Mouse (Mus musculus) lung, embryonic 16.5 days (tissue): ENCODE results near the gene Apba1. TPM values are rescaled to one million over a fixed set of nuclear protein-coding genes. Genes with fewer than 3 reads are reported as not detected.

Experiments
- ATAC-seq: fragments of 200-750 bp; cut with Nextera tagmentation; 2 replicates; pipeline ENCODE4 v1.8.0; 2017; ENCODE audit warnings: low read depth, mild to moderate bottlenecking, moderate library complexity
- H3K27ac ChIP-seq: fragments of 300-500 bp; sonication (generic); 2 replicates; pipeline ENCODE4 v1.5.1; 2014; ENCODE audit warnings: mild to moderate bottlenecking, control low read depth, low read length
- H3K27me3 ChIP-seq: fragments of 300-500 bp; sonication (generic); 2 replicates; pipeline ENCODE4 v1.6.1; 2014; ENCODE audit warnings: low read depth, low read length, mixed read lengths; ENCODE audit not compliant: control insufficient read depth, insufficient read depth
- H3K36me3 ChIP-seq: fragments of 300-500 bp; sonication (generic); 2 replicates; pipeline ENCODE4 v1.6.1; 2014; ENCODE audit warnings: low read length; ENCODE audit not compliant: control insufficient read depth, insufficient read depth
- H3K4me1 ChIP-seq: fragments of 300-500 bp; sonication (generic); replicated peaks from 2 replicates; pipeline ENCODE4 v1.6.1; 2014; ENCODE audit warnings: low read length, mixed read lengths; ENCODE audit not compliant: control insufficient read depth, insufficient read depth
- H3K4me2 ChIP-seq: fragments of 300-500 bp; sonication (generic); 2 replicates; pipeline ENCODE4 v1.6.1; 2014; ENCODE audit warnings: low read depth, low read length, control low read depth
- H3K4me3 ChIP-seq: fragments of 300-500 bp; sonication (generic); 2 replicates; pipeline ENCODE4 v1.5.1; 2014; ENCODE audit warnings: mild to moderate bottlenecking, low read length, control low read depth
- H3K9ac ChIP-seq: fragments of 300-500 bp; sonication (generic); 2 replicates; pipeline ENCODE4 v1.6.1; 2014; ENCODE audit warnings: low read length, control low read depth
- H3K9me3 ChIP-seq: fragments of 300-500 bp; sonication (generic); 2 replicates; pipeline ENCODE4 v1.6.1; 2016; ENCODE audit warnings: low read length; ENCODE audit not compliant: control insufficient read depth
- WGBS: fragments of 180-500 bp; shearing (Covaris S2); extraction: QIAGEN DNeasy Blood & Tissue Kit; methylation state at CpG from one replicate; pipeline ENCODE4 v1.1.7; 2014; 5-methylcytosine and 5-hydroxymethylcytosine counted together
- polyA plus RNA-seq: library from polyadenylated mRNA; unstranded; fragments of >200 nt; fragmentation: Nextera tagmentation; extraction: Ambion mirVana; gene quantifications from 2 replicates; pipeline ENCODE4 v1.2.1, GENCODE M21; 2015

The Apba1 gene
- polyA plus RNA-seq = 0.16 and 0.33 TPM in 2 replicates

DNA sequence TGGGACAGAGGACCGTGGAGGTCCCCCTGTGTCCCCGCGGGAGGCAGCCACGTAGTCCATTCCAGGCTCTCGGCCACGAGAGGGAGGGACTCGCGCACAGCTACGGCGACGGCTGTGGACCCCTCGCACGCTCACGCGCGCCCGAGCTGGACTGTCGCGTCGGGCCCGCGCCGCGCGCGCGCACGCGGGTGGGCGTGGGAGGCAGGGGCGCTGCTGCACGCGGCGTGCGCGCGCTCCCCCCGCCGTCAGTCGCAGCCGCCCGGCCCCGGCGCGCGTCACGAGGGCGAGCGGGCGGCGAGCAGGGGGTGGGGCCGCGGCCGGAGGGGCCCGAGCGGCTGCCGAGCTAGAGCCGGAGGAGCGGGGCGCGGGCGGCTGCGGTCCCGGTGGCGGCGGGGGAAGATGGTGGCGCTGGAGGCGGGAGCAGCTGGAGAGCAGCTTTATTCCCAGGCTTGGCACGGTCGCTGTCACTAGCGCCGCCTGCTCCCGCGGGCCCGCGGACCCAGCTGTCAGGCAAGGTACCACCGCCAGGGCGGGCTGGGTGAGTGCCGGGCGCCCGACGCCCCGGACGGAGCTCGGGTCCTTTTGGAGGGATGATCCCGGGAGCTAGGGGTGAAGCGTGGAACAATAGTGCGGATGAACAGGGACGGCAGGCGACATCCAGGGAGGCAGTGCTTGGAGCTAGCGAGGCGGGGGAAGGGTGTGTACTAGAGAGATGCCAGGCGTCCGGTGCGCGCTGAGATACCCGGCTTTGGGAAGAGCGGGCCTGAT is at the start of gene Apba1:
Gene Apba1, plus strand, starts transcription at position 334 of the 768 bp plus-strand sequence.
- WGBS = under 1% methylated on average over 70 of the region's 98 CpGs
- Histone ChIP-seq H3K4me3 (peak within 1 kb of the TSS; percentile 68), H3K4me2 (peak within 1 kb of the TSS; percentile 72), H3K9ac (peak within 1 kb of the TSS; percentile 62), H3K9me3 (no peaks in the 10 kb centered on the region), H3K27ac (0 out of 2 replicates have a peak within 1 kb of the TSS, but pooled peaks have one; percentile 10), H3K36me3 (no peaks in the 10 kb centered on the region), H3K27me3 (peaks cover 15% of the 10 kb centered on the region), H3K4me1 (peaks cover 8% of the 10 kb centered on the region)
- ATAC-seq = peak; percentile 87

DNA sequence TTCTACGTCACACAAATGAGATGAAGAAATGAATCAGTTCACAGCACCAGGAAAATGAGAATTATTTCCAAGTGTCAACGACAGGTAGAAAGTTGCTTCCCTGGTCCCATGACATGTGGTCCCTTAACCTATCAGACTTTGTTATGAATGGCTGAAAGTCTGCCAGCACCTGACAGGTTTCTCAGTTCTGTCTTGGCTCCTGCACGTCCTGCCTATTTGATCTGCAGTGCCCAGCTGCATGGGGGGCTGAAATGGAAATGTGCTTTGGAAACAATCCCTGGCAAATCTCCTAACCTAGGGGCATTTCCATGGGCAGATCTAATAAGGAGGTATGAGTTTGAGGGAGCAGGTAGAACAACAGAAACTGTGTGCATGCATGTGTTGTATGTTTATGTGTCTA is 12.2 kb upstream of the Apba1 start:
- Histone ChIP-seq H3K4me3 (no peak overlapping the region), H3K36me3 (no peaks in the 10 kb centered on the region), H3K4me1 (no peaks in the 10 kb centered on the region), H3K9me3 (no peaks in the 10 kb centered on the region), H3K4me2 (no peak overlapping the region), H3K27ac (no peak overlapping the region), H3K27me3 (no peaks in the 10 kb centered on the region), H3K9ac (no peak overlapping the region)
- ATAC-seq = no peak
- WGBS = 51% methylated on average over 3 of the region's 3 CpGs

DNA sequence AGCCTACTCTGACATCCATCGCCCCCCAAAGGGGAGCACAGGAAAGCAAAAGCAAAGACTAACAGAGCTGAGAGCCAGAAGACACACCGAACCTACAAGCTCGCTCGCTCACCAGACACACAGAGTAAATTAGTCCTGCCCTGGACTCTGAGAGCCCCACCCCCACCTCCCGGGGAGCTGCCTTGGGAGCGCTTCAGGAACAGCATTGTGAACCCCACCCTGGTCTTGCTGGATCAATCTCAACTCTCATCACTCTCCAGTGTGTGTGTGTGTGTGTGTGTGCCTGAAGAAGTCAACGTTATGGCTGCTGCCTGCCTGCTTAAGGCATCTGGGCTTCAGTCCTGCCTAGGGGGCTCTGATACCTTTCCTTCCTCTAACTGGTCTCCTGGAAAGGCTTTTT is 1.7 kb upstream of the Apba1 start:
- peak overlapping the region; percentile 16; the same call in 1 of the 2 replicates for H3K4me2 ChIP-seq

DNA sequence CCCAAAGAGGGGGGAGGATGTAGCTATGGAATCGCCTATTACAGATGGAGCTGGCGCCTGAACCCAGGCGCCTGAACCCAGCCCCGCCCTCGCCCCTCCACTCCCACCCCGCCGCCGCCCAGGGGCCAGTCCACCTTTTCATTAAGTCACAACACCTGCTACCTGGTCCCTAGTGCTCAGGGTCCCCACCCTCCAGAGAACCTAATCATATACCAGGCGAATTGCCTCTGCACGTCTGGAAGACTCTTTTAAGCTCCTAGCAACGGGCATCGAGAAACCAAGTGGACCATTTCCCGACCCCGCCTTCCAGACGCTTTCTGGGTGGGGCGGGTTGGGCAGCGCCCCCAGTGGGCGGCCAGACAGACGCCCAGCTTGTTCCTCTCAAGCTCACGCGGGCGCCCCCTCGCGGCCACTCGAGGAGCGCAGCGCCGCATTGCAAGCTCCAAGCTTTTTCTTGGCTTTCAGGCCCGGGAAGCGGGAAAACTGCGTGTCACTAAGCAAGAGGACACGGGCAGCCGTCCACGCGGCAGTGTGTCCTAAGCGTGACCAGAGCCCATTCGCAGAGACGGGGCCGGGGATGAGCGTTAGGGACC is 630 bp upstream of the Apba1 start:
- Histone ChIP-seq H3K27me3 (peaks cover 15% of the 10 kb centered on the region), H3K27ac (0 out of 2 replicates have a peak overlapping the region, but pooled peaks have one; percentile 10), H3K4me2 (peak overlapping the region; percentile 72), H3K4me3 (peak overlapping the region; percentile 68), H3K36me3 (no peaks in the 10 kb centered on the region), H3K9me3 (no peaks in the 10 kb centered on the region), H3K9ac (peak overlapping the region; percentile 62), H3K4me1 (peaks cover 8% of the 10 kb centered on the region)
- ATAC-seq = peak; percentile 89
- under 1% methylated on average over 40 of the region's 40 CpGs for WGBS

More for the DNA sequence above, 1.7 kb upstream of the Apba1 start:
- Histone ChIP-seq H3K36me3 (no peaks in the 10 kb centered on the region), H3K27me3 (peaks cover 15% of the 10 kb centered on the region), H3K9ac (no peak overlapping the region), H3K27ac (no peak overlapping the region), H3K4me1 (peaks cover 8% of the 10 kb centered on the region), H3K9me3 (no peaks in the 10 kb centered on the region), H3K4me3 (no peak overlapping the region)
- ATAC-seq = no peak
- WGBS = 14% methylated on average over 7 of the region's 7 CpGs

DNA sequence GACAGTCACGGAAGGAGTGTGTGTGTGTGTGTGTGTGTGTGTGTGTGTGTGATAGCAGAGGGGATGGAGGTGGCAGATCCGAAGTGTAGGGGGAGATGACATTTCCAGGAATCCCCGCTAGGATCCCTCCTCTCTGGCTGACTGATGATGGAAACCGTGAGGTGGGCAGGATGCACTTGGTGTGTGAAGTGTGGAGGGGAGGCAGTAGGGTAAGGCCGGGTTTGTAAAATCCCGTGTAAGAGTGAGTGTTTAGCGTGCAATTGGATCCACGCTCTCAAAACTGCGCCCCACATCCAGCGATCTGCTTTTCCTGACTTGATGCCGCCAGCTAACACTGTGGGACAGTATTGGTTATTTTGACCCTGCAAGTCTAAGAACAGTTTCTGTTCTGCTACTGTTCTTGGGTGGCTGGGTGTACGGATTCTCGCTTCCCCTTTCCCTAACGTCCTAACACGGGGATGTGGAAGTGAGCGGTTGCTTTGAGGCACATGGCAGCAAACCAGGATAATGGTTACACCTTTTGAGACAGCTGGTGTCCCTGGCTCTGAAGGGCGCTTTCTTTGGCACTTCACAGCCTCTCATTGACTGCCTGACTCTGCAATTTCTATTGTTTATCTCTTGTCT is 747 bp downstream of the Apba1 start:
- H3K4me1 ChIP-seq = peaks cover 8% of the 10 kb centered on the region
- WGBS = under 1% methylated on average over 17 of the region's 17 CpGs
- ATAC-seq = no peak

DNA sequence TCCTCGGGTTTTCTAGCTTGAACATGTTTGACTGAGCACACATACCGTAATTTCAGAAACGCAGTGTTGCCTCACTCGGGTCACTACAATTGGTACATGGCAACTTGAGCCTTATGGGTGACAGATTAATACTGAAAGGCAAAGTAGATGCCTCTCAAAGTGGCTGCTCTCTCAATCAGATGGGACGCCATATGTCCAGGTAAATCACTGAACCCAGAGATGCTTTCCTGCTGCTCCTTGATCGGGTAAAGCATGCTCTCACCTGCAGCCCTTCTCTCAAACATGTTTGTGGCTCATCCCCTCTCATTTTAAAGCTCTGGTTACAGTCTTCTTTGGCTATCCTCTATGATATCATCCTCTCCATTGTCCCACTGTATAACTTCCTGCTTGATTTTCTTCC is 4.7 kb downstream of the Apba1 start:
- 78% methylated on average over 6 of the region's 6 CpGs for WGBS
- Histone ChIP-seq H3K9me3 (no peaks in the 10 kb centered on the region), H3K27me3 (peaks cover 15% of the 10 kb centered on the region), H3K4me2 (no peak overlapping the region), H3K4me1 (peaks cover 4% of the 10 kb centered on the region), H3K4me3 (no peak overlapping the region), H3K27ac (no peak overlapping the region), H3K9ac (no peak overlapping the region), H3K36me3 (no peaks in the 10 kb centered on the region)
- ATAC-seq = no peak

More for the DNA sequence above, 747 bp downstream of the Apba1 start:
- Histone ChIP-seq H3K9ac (peak overlapping the region; percentile 62), H3K36me3 (no peaks in the 10 kb centered on the region), H3K4me2 (peak overlapping the region; percentile 72), H3K27ac (no peak overlapping the region), H3K27me3 (peaks cover 15% of the 10 kb centered on the region), H3K9me3 (no peaks in the 10 kb centered on the region), H3K4me3 (peak overlapping the region; percentile 68)

DNA sequence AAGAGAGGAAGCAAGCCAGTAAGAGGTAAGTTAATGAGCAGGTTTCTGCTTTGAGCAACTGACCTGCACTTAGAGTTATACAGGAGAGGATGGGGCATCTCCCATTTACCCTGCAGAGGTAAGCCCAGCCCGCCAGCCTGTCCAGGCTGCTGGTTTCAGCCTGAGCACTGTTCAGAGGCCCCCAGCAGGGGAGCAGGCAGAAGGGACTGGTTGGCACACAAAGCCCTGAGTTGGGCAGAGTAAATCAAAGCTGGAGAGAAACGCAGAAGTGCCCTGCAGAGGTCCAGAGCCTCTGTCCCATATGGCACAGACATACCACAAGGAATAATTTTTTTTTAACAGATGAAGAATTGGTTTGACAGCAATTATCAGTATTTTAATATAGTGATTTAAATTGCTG is 5.4 kb downstream of the Apba1 start:
- ATAC-seq = no peak
- H3K4me1 ChIP-seq = peaks cover 4% of the 10 kb centered on the region
- H3K27ac ChIP-seq = no peak overlapping the region
- no peak overlapping the region for H3K4me3 ChIP-seq
- H3K9me3 ChIP-seq = no peaks in the 10 kb centered on the region
- 65% methylated on average over 2 of the region's 2 CpGs for WGBS
- H3K4me2 ChIP-seq = no peak overlapping the region
- H3K36me3 ChIP-seq = no peaks in the 10 kb centered on the region
- H3K27me3 ChIP-seq = peaks cover 15% of the 10 kb centered on the region
- H3K9ac ChIP-seq = no peak overlapping the region

DNA sequence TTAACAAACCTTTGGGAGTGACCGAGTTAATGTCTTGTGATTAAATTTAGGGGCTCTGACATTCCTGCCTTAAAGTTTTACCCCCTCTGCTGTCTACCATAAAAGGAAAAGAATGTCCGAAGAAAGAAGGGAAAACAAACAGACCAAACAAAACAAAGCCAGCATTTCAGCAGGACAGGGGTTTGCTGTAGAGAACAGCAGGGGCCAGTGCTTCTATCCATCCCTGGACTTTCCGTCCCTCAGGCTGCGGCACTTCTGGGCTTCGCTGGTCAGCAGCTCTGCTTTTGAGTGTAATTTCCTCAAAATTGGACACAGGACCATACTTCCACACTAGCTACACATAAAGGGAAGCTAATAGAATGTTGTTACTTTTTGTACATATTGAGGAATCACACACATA is 10.2 kb downstream of the Apba1 start:
- no peak overlapping the region for H3K27ac ChIP-seq
- no peaks in the 10 kb centered on the region for H3K36me3 ChIP-seq
- ATAC-seq = no peak
- H3K9me3 ChIP-seq = no peaks in the 10 kb centered on the region
- 47% methylated on average over 5 of the region's 5 CpGs for whole genome bisulfite sequencing
- no peak overlapping the region for H3K9ac ChIP-seq
- H3K4me3 ChIP-seq = no peak overlapping the region
- no peak overlapping the region for H3K4me2 ChIP-seq
- no peaks in the 10 kb centered on the region for H3K4me1 ChIP-seq
- no peaks in the 10 kb centered on the region for H3K27me3 ChIP-seq
